Mouse (Mus musculus) embryonic facial prominence, embryonic 14.5 days (tissue): ENCODE measurements around the gene Tm9sf4. TPM values are rescaled to one million over a fixed set of nuclear protein-coding genes. Genes with fewer than 3 reads are reported as not detected.

Source experiments
- ATAC-seq: fragments of 200-750 bp; cut with Nextera tagmentation; 2 replicates; pipeline ENCODE4 v1.8.0; 2017; ENCODE audit warnings: low read depth, moderate number of reproducible peaks, moderate TSS enrichment
- DNase-seq: peaks from one replicate; pipeline ENCODE4 v3.0.0-alpha.2; 2015; ENCODE audit warnings: low spot score
- H3K27ac ChIP-seq: fragments of 300-500 bp; sonication (generic); replicated peaks from 2 replicates; pipeline ENCODE4 v1.5.1; 2014; ENCODE audit warnings: low read depth, mild to moderate bottlenecking, low read length, moderate library complexity
- H3K27me3 ChIP-seq: fragments of 300-500 bp; sonication (generic); replicated peaks from 2 replicates; pipeline ENCODE4 v1.6.1; 2014; ENCODE audit warnings: low read length; ENCODE audit not compliant: control insufficient read depth, insufficient read depth
- H3K36me3 ChIP-seq: fragments of 300-500 bp; sonication (generic); 2 replicates; pipeline ENCODE4 v1.6.1; 2014; ENCODE audit warnings: low read length, mixed read lengths; ENCODE audit not compliant: control insufficient read depth, insufficient read depth
- H3K4me1 ChIP-seq: fragments of 300-500 bp; sonication (generic); 2 replicates; pipeline ENCODE4 v1.6.1; 2014; ENCODE audit warnings: antibody characterized with exemption, low read length; ENCODE audit not compliant: control insufficient read depth, insufficient read depth
- H3K4me2 ChIP-seq: fragments of 300-500 bp; sonication (generic); 2 replicates; pipeline ENCODE4 v1.6.1; 2014; ENCODE audit warnings: low read depth, mild to moderate bottlenecking, low read length, moderate library complexity, mixed read lengths
- H3K4me3 ChIP-seq: fragments of 300-500 bp; sonication (generic); 2 replicates; pipeline ENCODE4 v1.5.1; 2014; ENCODE audit warnings: low read depth, mild to moderate bottlenecking, low read length
- H3K9ac ChIP-seq: fragments of 300-500 bp; sonication (generic); 2 replicates; pipeline ENCODE4 v1.6.1; 2014; ENCODE audit warnings: low read depth, mild to moderate bottlenecking, low read length, moderate library complexity, mixed read lengths
- H3K9me3 ChIP-seq: fragments of 300-500 bp; sonication (generic); 2 replicates; pipeline ENCODE4 v1.6.1; 2016; ENCODE audit warnings: low read length; ENCODE audit not compliant: control insufficient read depth
- WGBS: fragments of 180-500 bp; shearing (Covaris S2); extraction: QIAGEN DNeasy Blood & Tissue Kit; methylation state at CpG from one replicate; pipeline ENCODE4 v1.1.7; 2014; 5-methylcytosine and 5-hydroxymethylcytosine counted together
- polyA plus RNA-seq: library from polyadenylated mRNA; unstranded; fragments of >200 nt; fragmentation: Nextera tagmentation; extraction: Ambion mirVana; gene quantifications from 2 replicates; pipeline ENCODE4 v1.2.1, GENCODE M21; 2014

The Tm9sf4 gene
- polyA plus RNA-seq, 1 experiment from 2014 or later: 97.9 TPM

DNA sequence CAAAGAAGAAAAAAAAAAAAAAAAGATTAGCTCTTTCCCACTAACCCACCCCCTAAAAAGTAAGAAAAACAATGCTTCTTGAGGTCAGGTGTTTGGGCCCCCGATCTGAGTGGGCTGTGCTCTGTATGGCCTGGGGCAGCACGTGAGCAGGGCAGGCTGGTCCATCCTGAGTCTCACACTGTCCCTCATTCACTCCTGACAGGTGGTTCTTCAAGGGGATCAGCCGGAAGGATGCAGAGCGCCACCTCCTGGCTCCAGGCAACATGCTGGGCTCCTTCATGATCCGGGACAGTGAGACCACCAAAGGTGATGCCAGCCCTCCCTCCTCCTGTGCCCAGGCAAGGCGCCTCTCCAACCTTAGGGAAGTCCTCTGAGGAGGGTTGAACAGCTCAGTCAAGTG, 30.1 kb upstream of the Tm9sf4 start:
- no peaks in the 10 kb centered on the region for H3K36me3 ChIP-seq
- 11% methylated on average over 4 of the region's 6 CpGs for WGBS
- no peaks in the 10 kb centered on the region for H3K27me3 ChIP-seq
- H3K4me2 ChIP-seq: no peak overlapping the region
- H3K4me1 ChIP-seq: no peaks in the 10 kb centered on the region
- no peak overlapping the region for H3K9ac ChIP-seq
- no peak overlapping the region for H3K4me3 ChIP-seq
- no peaks in the 10 kb centered on the region for H3K9me3 ChIP-seq
- ATAC-seq (no peak), DNase-seq (no peak)
- no peak overlapping the region for H3K27ac ChIP-seq

DNA sequence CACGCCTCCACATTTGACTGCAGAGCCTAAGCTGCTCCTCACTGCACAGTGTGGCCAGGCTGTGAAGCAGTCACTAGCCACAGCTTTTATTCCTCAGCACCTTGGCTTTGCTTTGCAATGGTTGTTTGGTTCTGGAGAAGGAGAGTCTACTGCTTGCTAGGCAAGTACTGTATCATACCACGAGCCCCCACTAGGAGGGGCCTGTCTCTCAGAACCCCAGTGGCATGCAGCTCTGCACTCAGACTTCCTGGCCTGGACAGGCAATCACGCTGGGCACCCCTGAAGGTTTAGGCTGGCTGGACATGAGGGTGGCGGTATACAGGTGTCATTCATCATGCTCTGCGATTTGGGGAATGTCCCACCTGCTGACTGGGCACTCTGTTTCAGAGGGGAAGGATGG, 26.9 kb upstream of the Tm9sf4 start:
- Histone ChIP-seq H3K9ac (no peak overlapping the region), H3K27me3 (no peaks in the 10 kb centered on the region), H3K4me2 (no peak overlapping the region), H3K36me3 (no peaks in the 10 kb centered on the region), H3K9me3 (no peaks in the 10 kb centered on the region), H3K27ac (no peak overlapping the region), H3K4me3 (no peak overlapping the region), H3K4me1 (no peaks in the 10 kb centered on the region)
- WGBS: 21% methylated on average over 5 of the region's 5 CpGs
- ATAC-seq (no peak), DNase-seq (no peak)

DNA sequence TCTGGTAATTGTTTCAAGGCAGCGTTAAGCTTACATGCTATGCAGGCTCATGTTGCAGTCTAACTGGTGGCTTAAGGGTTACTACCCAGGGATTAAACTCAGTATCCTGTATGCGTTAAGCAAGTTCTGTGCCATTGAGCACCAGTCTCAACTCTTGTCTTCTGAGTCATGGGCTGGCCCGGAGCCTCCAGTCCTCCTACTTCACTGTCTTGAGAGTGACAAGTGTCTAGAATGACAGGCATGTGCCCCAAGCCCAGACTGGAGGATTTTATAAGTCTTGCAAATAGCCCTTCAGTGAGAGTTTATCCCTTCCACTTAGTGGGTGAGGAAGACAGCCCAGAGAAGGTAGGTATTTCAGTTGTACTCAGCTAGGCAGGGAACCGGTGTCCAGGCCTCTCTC, 24.9 kb upstream of the Tm9sf4 start:
- Histone ChIP-seq H3K9ac (no peak overlapping the region), H3K36me3 (no peaks in the 10 kb centered on the region), H3K4me3 (no peak overlapping the region), H3K9me3 (no peaks in the 10 kb centered on the region), H3K4me1 (no peaks in the 10 kb centered on the region), H3K4me2 (no peak overlapping the region), H3K27ac (no peak overlapping the region), H3K27me3 (no peaks in the 10 kb centered on the region)
- DNase-seq (no peak), ATAC-seq (no peak)
- 61% methylated on average over 4 of the region's 4 CpGs for WGBS

DNA sequence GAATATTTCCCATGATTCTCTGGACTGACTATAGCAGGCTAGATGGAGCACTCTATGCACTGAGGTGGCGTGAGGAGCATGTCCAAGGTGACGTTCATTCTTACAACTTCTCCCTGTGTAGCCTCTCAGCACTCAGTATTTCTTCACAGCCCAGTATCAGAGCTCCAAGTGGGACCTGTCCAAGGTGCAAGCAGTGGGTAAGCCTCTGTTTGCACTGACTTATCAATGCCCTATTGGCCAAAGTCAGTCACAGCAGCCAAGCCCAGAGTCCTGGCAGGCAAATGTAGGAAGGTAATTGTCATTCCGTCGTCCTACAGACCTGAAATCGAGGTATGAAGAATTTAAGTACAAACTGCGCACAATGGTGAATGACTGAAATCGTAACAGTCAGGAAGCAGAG, 21.9 kb upstream of the Tm9sf4 start:
- ATAC-seq: no peak
- no peaks in the 10 kb centered on the region for H3K9me3 ChIP-seq
- H3K4me1 ChIP-seq: no peaks in the 10 kb centered on the region
- H3K27me3 ChIP-seq: no peaks in the 10 kb centered on the region
- no peak for DNase-seq
- no peak overlapping the region for H3K27ac ChIP-seq
- 80% methylated on average over 7 of the region's 7 CpGs for WGBS
- no peaks in the 10 kb centered on the region for H3K36me3 ChIP-seq
- no peak overlapping the region for H3K9ac ChIP-seq
- no peak overlapping the region for H3K4me2 ChIP-seq
- H3K4me3 ChIP-seq: no peak overlapping the region

DNA sequence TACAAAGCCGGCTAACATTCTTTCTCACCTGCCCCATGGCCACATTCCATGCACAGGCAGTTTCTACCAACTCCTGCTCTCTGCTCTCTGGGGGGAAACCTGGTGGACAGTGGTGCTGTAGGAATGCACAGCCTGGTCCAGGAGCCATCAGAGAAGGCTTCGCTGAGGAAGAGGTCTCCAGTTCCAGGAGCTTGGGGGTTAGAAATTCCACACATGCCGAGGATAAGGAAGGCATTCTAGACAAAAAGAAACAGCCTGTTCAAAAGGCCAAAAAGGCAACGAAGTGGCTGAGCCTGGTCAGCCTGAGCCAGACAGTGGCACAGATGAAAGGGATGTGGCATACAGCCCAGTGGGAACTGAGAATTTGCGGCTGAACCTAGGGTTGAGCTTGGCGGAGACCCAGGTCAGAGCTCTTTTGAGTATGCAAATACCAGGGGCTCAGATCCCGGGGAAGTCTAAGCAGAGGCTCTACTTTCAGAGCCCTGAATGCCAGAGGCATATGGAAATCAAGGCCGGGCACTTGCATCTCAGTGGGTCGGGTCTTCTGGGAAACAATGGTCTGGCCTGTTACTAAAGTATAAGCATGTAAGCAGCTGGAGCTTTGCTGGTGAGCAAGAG, 21.0 kb upstream of the Tm9sf4 start:
- Histone ChIP-seq H3K9me3 (no peaks in the 10 kb centered on the region), H3K4me2 (no peak overlapping the region), H3K4me1 (no peaks in the 10 kb centered on the region), H3K27me3 (no peaks in the 10 kb centered on the region), H3K4me3 (no peak overlapping the region), H3K27ac (peak overlapping the region; percentile 49), H3K36me3 (no peaks in the 10 kb centered on the region), H3K9ac (no peak overlapping the region)
- WGBS: 17% methylated on average over 9 of the region's 9 CpGs
- peak; percentile 86 for DNase-seq
- ATAC-seq: peak; percentile 87

DNA sequence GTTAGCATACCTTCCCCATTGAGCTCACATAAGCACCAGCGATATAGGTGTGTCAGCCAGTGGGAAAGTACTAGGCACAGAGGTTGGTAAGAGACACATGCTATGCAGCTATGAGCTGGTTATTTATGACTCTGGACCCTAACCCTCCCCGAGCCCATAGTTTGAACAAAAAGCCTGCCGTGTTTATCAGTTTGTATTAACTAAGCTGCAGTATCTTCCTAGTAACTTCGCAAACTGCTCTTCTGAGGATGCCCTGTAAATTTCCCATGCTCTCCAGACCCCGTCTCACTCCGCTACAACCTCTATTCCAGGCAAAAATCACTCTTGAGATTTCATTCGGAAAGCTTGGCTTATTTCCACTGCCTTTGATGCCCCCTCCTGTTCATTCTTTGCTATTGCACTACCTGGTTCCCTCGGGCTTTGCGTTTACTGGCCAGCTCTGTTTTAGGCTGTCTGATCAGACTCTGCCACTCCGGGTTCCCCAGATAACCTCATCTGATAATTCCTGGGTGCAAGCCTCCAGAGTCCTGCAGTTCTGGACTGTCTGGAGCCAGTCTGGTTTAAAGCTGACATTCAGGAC, 18.4 kb upstream of the Tm9sf4 start:
- Histone ChIP-seq H3K9me3 (no peaks in the 10 kb centered on the region), H3K4me3 (no peak overlapping the region), H3K4me2 (no peak overlapping the region), H3K27ac (no peak overlapping the region), H3K27me3 (no peaks in the 10 kb centered on the region), H3K4me1 (no peaks in the 10 kb centered on the region), H3K9ac (no peak overlapping the region), H3K36me3 (no peaks in the 10 kb centered on the region)
- 29% methylated on average over 10 of the region's 10 CpGs for WGBS
- no peak for ATAC-seq
- DNase-seq: peak; percentile 42

DNA sequence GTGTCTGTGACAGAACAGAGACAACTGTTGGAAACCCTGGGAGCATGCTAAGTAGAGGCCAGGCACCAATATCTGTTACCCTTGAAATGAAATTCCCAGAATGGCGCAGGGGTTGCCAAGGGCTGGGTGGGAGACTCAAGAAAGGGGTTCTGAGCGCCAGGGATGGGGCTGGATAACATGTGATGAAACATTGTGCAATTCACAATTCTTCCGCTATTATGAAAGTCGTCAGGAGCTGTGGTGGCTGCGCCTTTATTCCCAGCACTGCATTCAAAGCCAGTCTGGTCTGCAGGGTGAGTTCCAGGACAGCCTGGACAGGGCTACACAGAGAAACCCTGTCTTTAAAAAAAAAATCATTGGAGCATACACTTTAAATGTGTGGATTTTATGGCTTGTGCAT, 15.8 kb upstream of the Tm9sf4 start:
- 66% methylated on average over 5 of the region's 5 CpGs for WGBS
- Histone ChIP-seq H3K4me3 (no peak overlapping the region), H3K36me3 (no peaks in the 10 kb centered on the region), H3K27ac (no peak overlapping the region), H3K27me3 (no peaks in the 10 kb centered on the region), H3K4me2 (no peak overlapping the region), H3K9me3 (no peaks in the 10 kb centered on the region), H3K9ac (no peak overlapping the region), H3K4me1 (no peaks in the 10 kb centered on the region)
- DNase-seq (no peak), ATAC-seq (no peak)

DNA sequence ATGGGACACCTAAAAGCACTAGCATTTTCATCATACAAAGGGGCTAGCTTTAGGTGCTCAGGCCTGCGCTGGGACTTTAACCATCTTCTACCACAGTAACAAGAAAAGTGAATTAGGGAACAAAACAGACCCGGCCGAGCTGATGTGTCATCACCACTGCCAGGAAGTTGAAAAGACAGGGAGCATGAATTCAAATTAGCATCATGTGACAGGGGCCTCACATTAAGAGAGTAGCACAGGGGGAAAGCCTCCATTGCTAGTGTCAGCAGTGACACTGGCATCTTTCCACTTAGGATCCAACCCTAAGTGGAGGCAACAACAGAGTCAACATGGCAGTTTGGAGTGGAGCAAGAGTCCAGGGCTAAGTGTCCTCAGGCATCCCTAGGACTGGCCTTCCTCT, 13.9 kb upstream of the Tm9sf4 start:
- Histone ChIP-seq H3K4me3 (no peak overlapping the region), H3K36me3 (no peaks in the 10 kb centered on the region), H3K4me1 (no peaks in the 10 kb centered on the region), H3K9me3 (no peaks in the 10 kb centered on the region), H3K27me3 (no peaks in the 10 kb centered on the region), H3K4me2 (no peak overlapping the region), H3K27ac (no peak overlapping the region), H3K9ac (no peak overlapping the region)
- ATAC-seq (no peak), DNase-seq (no peak)
- 73% methylated on average over 3 of the region's 3 CpGs for WGBS

DNA sequence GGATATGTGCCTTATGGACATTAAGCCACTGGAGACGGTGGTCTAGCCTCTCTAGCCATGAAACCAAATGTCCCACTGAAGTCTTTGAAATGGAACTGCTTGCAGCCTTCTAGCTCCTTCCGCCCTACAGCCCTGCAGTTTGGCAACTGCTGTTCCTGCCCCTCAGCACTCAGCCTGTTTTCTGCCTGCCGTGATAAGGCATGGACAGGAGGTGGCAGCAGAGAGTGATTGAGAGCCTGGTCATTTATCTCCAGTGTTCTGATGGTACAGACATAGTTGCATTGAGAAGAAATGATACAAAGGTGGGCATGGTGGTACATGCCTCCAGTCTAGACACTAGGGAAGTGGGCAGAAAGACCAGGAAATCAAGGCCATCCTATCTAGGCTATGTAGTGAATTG, 13.4 kb upstream of the Tm9sf4 start:
- WGBS: 24% methylated on average over 3 of the region's 3 CpGs
- 0 out of 2 replicates have a peak, but pooled peaks have one; percentile 22 for ATAC-seq

More for the DNA sequence above, 13.4 kb upstream of the Tm9sf4 start:
- Histone ChIP-seq H3K4me1 (no peaks in the 10 kb centered on the region), H3K27ac (no peak overlapping the region), H3K4me2 (no peak overlapping the region), H3K4me3 (no peak overlapping the region), H3K9me3 (no peaks in the 10 kb centered on the region), H3K27me3 (no peaks in the 10 kb centered on the region), H3K36me3 (no peaks in the 10 kb centered on the region), H3K9ac (no peak overlapping the region)
- peak; percentile 44 for DNase-seq
